Mouse (Mus musculus) olfactory bulb, adult 2 months (tissue): Measurements from ENCODE around the gene Uhrf1bp1.

Source experiments
- CTCF ChIP-seq: fragments of 200-500 bp; IDR thresholded peaks from 2 replicates; pipeline ENCODE4 v1.5.1; 2012; ENCODE audit warnings: low read depth, mild to moderate bottlenecking, low read length, moderate library complexity; ENCODE audit not compliant: insufficient read depth
- POLR2A ChIP-seq: fragments of 200-500 bp; IDR thresholded peaks from 2 replicates; pipeline ENCODE4 v1.6.1; 2012; ENCODE audit warnings: mild to moderate bottlenecking, low read depth, low read length, moderate library complexity; ENCODE audit not compliant: insufficient read depth

GRCm38 (mm10) chr17:27826908-27827383 lies 29.3 kb upstream of the Uhrf1bp1 start:
- TF ChIP-seq POLR2A (no peak), CTCF (no peak)
